Mouse (Mus musculus) kidney, embryonic 16.5 days (tissue): Measurements from ENCODE around the gene Ankrd53. TPM values are rescaled to one million over a fixed set of nuclear protein-coding genes. Genes with fewer than 3 reads are reported as not detected.
A peak's percentile ranks its signal among the peaks of the same experiment; 100 is the strongest.

ENCODE experiments used
- ATAC-seq: fragments of 200-750 bp; cut with Nextera tagmentation; 2 replicates; pipeline ENCODE4 v1.8.0; 2017; ENCODE audit warnings: moderate TSS enrichment; ENCODE audit not compliant: low FRiP score, low TSS enrichment
- H3K27ac ChIP-seq: fragments of 300-500 bp; sonication (generic); 2 replicates; pipeline ENCODE4 v1.5.1; 2014; ENCODE audit warnings: low read length
- H3K27me3 ChIP-seq: fragments of 300-500 bp; sonication (generic); 2 replicates; pipeline ENCODE4 v1.6.1; 2014; ENCODE audit warnings: low read length, control low read depth, mixed read lengths; ENCODE audit not compliant: insufficient read depth
- H3K36me3 ChIP-seq: fragments of 300-500 bp; sonication (generic); 2 replicates; pipeline ENCODE4 v1.6.1; 2014; ENCODE audit warnings: low read length, control low read depth, mixed read lengths; ENCODE audit not compliant: insufficient read depth
- H3K4me1 ChIP-seq: fragments of 300-500 bp; sonication (generic); 2 replicates; pipeline ENCODE4 v1.6.1; 2014; ENCODE audit warnings: low read length, control low read depth, mixed read lengths; ENCODE audit not compliant: insufficient read depth
- H3K4me2 ChIP-seq: fragments of 300-500 bp; sonication (generic); replicated peaks from 2 replicates; pipeline ENCODE4 v1.6.1; 2014; ENCODE audit warnings: low read depth, low read length
- H3K4me3 ChIP-seq: fragments of 300-500 bp; sonication (generic); 2 replicates; pipeline ENCODE4 v1.5.1; 2014; ENCODE audit warnings: mild to moderate bottlenecking, low read length
- H3K9ac ChIP-seq: fragments of 300-500 bp; sonication (generic); replicated peaks from 2 replicates; pipeline ENCODE4 v1.6.1; 2014; ENCODE audit warnings: low read length
- H3K9me3 ChIP-seq: fragments of 300-500 bp; sonication (generic); 2 replicates; pipeline ENCODE4 v1.6.1; 2016; ENCODE audit warnings: low read length, control low read depth
- WGBS: fragments of 180-500 bp; shearing (Covaris S2); extraction: QIAGEN DNeasy Blood & Tissue Kit; methylation state at CpG from one replicate; pipeline ENCODE4 v1.1.7; 2014; 5-methylcytosine and 5-hydroxymethylcytosine counted together
- polyA plus RNA-seq: library from polyadenylated mRNA; unstranded; fragments of >200 nt; fragmentation: Nextera tagmentation; extraction: Ambion mirVana; gene quantifications from 2 replicates; pipeline ENCODE4 v1.2.1, GENCODE M21; 2015

The Ankrd53 gene
- polyA plus RNA-seq = 0.19 and 0.30 TPM in 2 replicates

DNA sequence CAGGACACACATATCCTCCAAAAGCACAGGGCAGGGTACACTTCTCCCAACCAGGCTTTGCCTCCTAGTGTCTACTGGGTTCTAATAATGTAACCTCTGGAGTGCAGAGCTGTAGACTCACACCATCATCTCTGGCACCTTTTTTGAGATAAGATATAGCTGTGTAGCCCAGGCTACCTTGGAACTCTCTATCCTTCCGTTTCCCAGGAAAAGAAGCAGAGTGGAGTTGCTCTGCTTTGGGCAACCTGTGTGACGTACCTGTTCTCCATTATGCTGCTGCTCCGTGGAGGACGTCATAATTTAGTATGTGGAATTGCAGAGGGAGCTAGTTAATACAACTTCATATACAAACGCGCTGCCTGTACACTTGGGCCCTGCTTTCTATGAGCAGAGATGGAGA lies at the start of gene Ankrd53:
Gene Ankrd53 (plus strand): TSS at position 301 of the 400 bp plus-strand sequence.
- H3K27me3 ChIP-seq = peaks cover 47% of the 10 kb centered on the region
- no peaks in the 10 kb centered on the region for H3K9me3 ChIP-seq
- ATAC-seq = no peak
- H3K4me2 ChIP-seq = peak within 1 kb of the TSS; percentile 72
- H3K9ac ChIP-seq = peak within 1 kb of the TSS; percentile 53
- peaks cover 9% of the 10 kb centered on the region for H3K4me1 ChIP-seq
- no peak within 1 kb of the TSS for H3K27ac ChIP-seq
- no peaks in the 10 kb centered on the region for H3K36me3 ChIP-seq
- H3K4me3 ChIP-seq = peak within 1 kb of the TSS; percentile 42
- 21% methylated on average over 6 of the region's 6 CpGs for WGBS

DNA sequence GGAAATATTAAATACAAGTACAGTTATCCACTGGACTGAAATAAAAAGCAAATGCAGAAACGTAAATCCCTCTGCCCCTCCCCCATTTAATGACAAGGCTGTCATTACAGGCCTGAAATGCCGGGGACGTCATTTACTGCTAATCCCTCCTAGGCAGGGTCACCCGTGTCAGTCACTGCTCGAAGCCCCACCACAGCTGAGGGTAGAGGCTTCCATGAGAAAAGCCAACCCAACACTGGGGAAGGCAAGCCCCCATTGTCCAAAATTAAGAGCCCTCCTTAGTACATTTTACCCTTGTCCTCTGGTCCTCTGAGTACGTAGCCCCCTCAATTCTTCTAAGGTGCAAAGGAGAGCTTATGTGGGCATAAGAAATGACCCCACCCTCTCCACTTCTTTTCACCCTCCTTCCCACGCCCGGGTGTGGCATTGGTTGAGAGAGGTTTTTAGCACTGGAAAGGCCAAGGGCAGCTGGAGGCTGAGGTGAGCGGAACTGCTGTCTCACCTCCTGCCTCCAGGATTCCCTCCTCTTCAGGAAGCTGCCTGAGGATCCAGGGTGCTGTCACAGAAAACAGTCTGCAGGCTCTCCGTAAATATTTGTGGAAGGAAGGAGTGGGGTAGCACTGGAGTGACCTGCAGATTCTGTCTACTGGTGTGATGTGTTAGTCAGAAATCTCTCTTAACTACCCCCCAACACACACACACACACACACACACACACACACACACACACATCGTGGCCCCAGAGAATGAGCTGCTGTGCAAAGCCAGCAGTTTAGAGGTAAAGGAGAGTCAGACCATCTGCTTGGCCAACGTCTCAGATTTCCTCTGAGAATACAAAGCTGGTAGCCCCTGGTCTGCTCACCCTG lies 48.9 kb upstream of the Ankrd53 start:
- H3K4me1 ChIP-seq = peaks cover 12% of the 10 kb centered on the region
- ATAC-seq = no peak
- H3K9ac ChIP-seq = no peak overlapping the region
- no peaks in the 10 kb centered on the region for H3K36me3 ChIP-seq
- no peak overlapping the region for H3K4me3 ChIP-seq
- H3K9me3 ChIP-seq = no peaks in the 10 kb centered on the region
- H3K4me2 ChIP-seq = no peak overlapping the region
- 3% methylated on average over 12 of the region's 12 CpGs for WGBS
- no peak overlapping the region for H3K27ac ChIP-seq
- H3K27me3 ChIP-seq = peaks cover 99% of the 10 kb centered on the region

DNA sequence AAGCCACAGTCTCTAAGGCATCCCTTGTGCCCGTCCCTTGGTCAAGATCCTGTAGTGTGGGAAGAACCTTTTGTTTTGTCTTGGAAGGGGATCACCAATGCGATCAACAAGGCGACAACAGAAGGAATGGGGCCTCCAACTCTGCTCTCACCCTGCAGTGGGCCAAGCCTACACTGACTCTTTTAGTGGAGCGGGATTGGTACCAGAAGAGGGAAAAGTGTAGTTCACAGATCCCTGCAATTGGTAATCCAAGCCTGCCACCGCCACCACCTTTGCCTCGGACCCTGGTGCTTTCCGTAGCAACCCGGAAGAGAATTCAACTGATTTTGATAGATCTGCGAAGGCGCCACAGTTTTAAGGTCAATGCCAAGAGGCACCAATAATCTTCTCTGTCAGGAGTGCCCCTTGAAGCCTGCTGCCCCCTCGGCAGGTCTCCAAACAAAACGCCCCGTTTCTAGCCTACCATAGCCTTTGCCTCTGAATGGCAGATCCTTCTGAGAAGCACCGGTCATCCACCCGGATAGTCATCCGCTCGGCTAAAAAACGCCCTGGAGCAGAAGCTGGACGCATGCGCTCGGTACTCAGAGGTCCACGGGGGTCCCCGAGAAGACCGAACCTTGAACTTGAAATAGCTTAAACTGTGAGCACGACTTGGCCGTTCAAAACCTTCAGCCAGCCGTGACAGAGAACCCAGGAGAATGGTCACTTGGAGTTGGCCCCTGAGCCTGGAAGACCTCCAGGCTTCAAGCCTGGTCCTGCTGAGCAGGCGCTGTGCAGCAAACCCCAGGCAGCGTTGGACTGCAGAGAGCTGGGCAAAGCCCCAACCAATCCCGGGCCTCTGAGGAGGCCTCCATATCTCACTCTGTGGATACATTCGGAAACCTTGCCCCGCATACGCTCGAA lies 48.0 kb upstream of the Ankrd53 start:
- H3K4me2 ChIP-seq = 0 out of 2 replicates have a peak overlapping the region, but pooled peaks have one; percentile 4
- under 1% methylated on average over 34 of the region's 34 CpGs for WGBS

DNA sequence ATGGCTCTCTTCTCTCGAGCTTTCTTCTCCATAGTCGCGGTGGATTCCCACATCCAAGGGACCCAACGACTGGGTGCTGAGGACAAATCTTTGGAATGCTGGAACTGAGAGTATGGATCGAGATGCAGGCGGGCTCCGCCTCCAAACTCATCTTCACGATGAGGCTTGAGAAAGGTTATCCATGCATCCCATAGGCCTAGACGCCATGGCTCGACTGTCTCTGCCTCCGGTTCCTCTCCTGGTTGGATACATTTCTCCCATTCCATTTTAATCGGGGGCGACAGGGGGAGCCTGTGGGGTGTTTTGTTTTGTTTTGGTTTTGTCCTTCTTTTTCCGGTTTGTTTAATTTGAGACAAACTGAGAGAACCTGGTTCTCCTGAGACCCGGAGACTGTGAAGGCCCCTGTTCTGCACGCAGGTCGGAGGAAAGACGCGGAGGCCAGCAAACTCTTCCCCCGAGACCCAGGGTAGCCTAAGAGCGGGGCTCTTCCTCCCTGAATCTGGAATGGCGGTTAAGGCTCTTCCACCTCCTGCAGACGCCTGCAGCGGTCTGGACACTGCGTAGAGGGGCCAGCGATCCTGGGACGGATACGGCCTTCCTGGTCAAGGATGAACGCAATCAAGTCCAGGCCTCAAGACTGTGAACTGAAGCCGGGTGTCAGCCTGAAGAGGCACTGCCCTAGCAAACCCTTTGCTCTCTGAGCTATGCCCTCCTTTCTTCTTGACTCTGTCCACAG lies 46.8 kb upstream of the Ankrd53 start:
- 0 out of 2 replicates have a peak overlapping the region, but pooled peaks have one; percentile 1 for H3K4me3 ChIP-seq
- H3K9me3 ChIP-seq = no peaks in the 10 kb centered on the region
- no peaks in the 10 kb centered on the region for H3K36me3 ChIP-seq
- H3K9ac ChIP-seq = no peak overlapping the region
- ATAC-seq = no peak
- 2% methylated on average over 30 of the region's 30 CpGs for WGBS
- H3K27ac ChIP-seq = no peak overlapping the region
- H3K4me2 ChIP-seq = no peak overlapping the region
- peaks cover 7% of the 10 kb centered on the region for H3K4me1 ChIP-seq
- peaks cover 97% of the 10 kb centered on the region for H3K27me3 ChIP-seq

More for the DNA sequence above, 48.0 kb upstream of the Ankrd53 start:
- Histone ChIP-seq H3K9ac (no peak overlapping the region), H3K27ac (no peak overlapping the region), H3K36me3 (no peaks in the 10 kb centered on the region), H3K4me1 (peaks cover 12% of the 10 kb centered on the region), H3K9me3 (no peaks in the 10 kb centered on the region), H3K27me3 (peaks cover 98% of the 10 kb centered on the region), H3K4me3 (no peak overlapping the region)
- ATAC-seq = no peak

DNA sequence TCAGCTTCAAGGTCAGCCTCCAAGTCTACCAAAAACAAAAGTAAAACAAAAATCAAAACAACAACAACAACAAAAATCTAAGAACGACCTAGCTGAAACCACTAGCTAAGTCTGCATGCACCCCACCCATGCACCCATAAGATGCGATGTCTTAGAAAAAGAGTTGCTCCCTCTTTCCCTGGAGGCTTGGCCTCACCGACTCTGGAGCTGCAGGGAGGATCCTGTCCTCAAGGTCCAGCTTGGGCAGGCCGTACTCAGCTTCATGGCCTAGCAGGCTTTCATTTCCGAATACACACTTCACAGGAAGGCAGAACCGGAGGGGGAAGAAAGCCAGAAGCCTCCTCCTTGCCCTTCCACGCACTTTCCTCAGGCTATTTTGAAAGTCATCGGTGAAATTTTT lies 45.4 kb upstream of the Ankrd53 start:
- Histone ChIP-seq H3K4me2 (no peak overlapping the region), H3K9ac (no peak overlapping the region), H3K9me3 (no peaks in the 10 kb centered on the region), H3K27ac (no peak overlapping the region), H3K4me3 (no peak overlapping the region), H3K36me3 (no peaks in the 10 kb centered on the region), H3K27me3 (peaks cover 97% of the 10 kb centered on the region), H3K4me1 (peaks cover 2% of the 10 kb centered on the region; the same call in 1 of the 2 replicates)
- under 1% methylated on average over 8 of the region's 8 CpGs for WGBS
- ATAC-seq = no peak

DNA sequence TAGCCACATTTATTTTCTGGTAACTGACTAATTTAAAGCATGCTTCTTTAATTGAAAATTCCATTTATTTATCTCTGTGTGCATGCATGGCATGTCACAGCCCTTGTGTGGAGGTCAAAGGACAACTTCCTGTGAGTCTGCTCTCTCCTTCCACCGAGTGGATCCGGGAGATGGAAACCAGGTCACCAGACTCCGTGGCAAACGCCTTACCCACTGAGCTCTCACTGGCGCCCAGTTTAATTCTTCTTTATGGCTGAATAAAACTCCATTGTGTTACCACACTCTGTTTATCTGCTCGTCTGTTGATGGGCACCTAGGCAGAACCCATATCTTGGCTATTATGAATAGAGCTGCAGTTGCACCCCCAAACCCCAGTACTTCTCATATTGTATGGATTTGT lies 39.9 kb upstream of the Ankrd53 start:
- Histone ChIP-seq H3K9ac (no peak overlapping the region), H3K4me1 (no peaks in the 10 kb centered on the region), H3K36me3 (no peaks in the 10 kb centered on the region), H3K4me2 (no peak overlapping the region), H3K4me3 (no peak overlapping the region), H3K27ac (no peak overlapping the region), H3K9me3 (no peaks in the 10 kb centered on the region), H3K27me3 (peaks cover 75% of the 10 kb centered on the region)
- ATAC-seq = no peak
- WGBS = 13% methylated on average over 6 of the region's 6 CpGs

DNA sequence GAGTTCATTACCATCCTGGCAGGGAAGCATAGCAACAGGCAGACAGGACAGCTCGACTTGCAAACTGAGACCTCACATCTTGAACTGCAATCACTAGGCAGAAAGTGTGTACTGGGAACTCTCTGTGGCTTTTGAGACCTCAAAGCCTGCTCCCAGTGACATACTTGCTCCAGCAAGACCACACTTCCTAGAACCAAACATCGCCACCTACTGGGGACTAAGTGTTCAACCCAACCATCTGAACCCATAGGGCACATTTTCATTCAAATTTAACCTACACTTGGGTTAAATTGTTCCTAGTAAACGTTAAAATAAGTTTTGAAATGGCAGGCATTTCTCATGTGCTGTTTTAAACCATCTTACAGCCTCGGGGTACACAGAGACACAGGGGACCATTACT lies 35.3 kb upstream of the Ankrd53 start:
- H3K9ac ChIP-seq = no peak overlapping the region
- H3K9me3 ChIP-seq = no peaks in the 10 kb centered on the region
- no peak overlapping the region for H3K4me3 ChIP-seq
- 45% methylated on average over 4 of the region's 4 CpGs for WGBS
- ATAC-seq = no peak
- no peak overlapping the region for H3K27ac ChIP-seq
- no peak overlapping the region for H3K4me2 ChIP-seq
- H3K27me3 ChIP-seq = peaks cover 34% of the 10 kb centered on the region
- no peaks in the 10 kb centered on the region for H3K36me3 ChIP-seq
- no peaks in the 10 kb centered on the region for H3K4me1 ChIP-seq

DNA sequence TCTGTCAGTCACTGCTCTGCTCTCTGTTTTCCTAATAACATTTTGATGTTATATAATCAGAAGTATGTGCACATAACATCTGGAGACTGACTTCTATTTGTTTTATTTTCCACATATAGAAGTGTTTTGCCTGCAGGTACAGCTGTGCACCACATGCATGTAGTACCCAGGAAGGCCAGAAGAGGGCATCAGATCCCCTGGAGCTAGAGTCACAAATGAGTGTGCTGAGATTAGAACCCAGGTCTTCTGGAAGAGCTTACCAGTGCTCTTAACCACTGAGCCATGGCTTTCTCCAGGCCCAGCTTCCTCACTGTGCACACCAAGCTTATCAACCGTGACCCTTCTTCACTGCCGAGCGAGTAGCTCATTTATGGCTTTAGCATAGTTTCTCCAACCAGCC lies 34.0 kb upstream of the Ankrd53 start:
- Histone ChIP-seq H3K27ac (no peak overlapping the region), H3K4me2 (no peak overlapping the region), H3K27me3 (peaks cover 22% of the 10 kb centered on the region), H3K9ac (no peak overlapping the region), H3K36me3 (no peaks in the 10 kb centered on the region), H3K4me3 (no peak overlapping the region), H3K4me1 (no peaks in the 10 kb centered on the region), H3K9me3 (no peaks in the 10 kb centered on the region)
- no peak for ATAC-seq
- 65% methylated on average over 3 of the region's 3 CpGs for WGBS

DNA sequence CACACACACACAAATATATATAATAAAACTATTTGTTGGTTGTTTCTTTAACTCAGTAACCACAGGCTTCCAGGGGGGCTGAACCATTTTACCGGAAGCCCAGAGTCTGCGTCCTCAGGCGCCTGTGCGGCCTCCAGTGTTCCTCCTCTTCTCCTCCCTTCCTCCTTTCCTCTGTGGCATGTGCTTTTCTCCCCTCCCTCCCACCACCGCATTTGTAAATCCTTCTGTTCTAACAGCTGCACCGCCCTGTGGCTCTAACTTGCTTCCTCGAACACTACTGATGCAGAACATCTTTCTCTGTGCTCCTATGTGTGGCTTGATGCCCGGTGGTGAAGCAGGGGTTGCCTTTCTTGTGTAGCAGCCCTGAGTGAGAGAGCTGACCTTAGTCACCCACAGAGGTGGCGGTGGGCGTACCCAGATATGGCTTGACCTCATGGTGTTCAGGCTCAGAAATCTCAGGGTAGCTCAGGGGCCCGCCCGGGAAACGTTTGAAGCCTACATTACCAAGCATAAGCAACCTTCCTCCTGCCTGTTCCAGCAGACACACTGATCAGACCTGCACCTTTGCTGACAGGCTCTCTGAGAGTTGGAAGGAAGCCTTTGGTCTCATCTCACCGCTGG lies 33.0 kb upstream of the Ankrd53 start:
- H3K27ac ChIP-seq = no peak overlapping the region
- H3K9ac ChIP-seq = no peak overlapping the region
- H3K4me3 ChIP-seq = no peak overlapping the region
- peaks cover 15% of the 10 kb centered on the region; the same call in 1 of the 2 replicates for H3K27me3 ChIP-seq
- H3K36me3 ChIP-seq = no peaks in the 10 kb centered on the region
- H3K4me2 ChIP-seq = no peak overlapping the region
- H3K4me1 ChIP-seq = no peaks in the 10 kb centered on the region
- 65% methylated on average over 14 of the region's 14 CpGs for WGBS
- H3K9me3 ChIP-seq = peaks cover 6% of the 10 kb centered on the region
- ATAC-seq = no peak
